In the genomic region with DNA sequence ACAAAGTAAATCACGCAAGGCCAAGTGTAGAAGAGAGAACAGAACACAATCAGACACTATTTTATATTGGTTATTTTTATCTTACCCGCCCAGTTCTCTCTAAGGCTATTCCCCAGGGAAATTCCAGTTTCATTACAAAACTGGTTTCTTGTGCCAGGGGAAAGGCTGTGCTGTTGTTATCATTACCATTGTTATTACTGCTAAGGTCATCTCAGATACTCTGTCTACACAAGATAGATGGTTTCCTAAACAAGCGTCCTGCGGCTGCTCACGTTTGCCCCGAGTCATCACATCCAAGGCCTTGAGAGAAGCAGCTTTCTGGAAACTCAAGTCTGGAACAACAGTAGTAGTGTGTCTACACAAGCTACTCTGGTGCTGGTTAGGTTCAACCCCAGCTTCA, we compare ENCODE assay signal across 21 mouse cellular contexts. TPM values are rescaled to one million over a fixed set of nuclear protein-coding genes. Genes with fewer than 3 reads are reported as not detected.
DNase-seq lines count a peak whose midpoint lies in the region; ATAC-seq and TF ChIP-seq lines count a peak whose summit lies in the region.
"Had no signal": no experiment of that assay in that cellular context is flagged by ENCODE, and none has a peak within 500 bp of the region (broad histone marks: within the 10 kb centered on the region; RNA-seq: fewer than 3 reads in every experiment).

No protein-coding gene starts in this region.

- H3K4me3 ChIP-seq in heart, embryonic 15.5 days, result no peak overlapping the region
- no peak overlapping the region for H3K4me3 ChIP-seq in lung, postnatal 0 days (ENCODE audit: low read depth, low read length)
- no peak overlapping the region for H3K4me3 ChIP-seq in brown adipose tissue, adult 24 weeks (ENCODE audit: insufficient read depth, low read depth, low read length)
- no peak overlapping the region for H3K4me3 ChIP-seq in liver, postnatal 0 days (ENCODE audit: low read depth, low read length)
- H3K4me3 ChIP-seq in forebrain, embryonic 10.5 days, result no peak overlapping the region
- H3K4me3 ChIP-seq: embryonic facial prominence, embryonic 13.5 days; heart, embryonic 10.5 days; hindbrain, embryonic 12.5 days; intestine, embryonic 15.5 days; left cerebral cortex, adult 2 months; midbrain, embryonic 13.5 days; myocyte; neural tube, embryonic 15.5 days; stomach, embryonic 15.5 days had no signal

- intact Hi-C loops in heart, postnatal 36 days (cut with DNase I), result no loop called here

- no peak overlapping the region for H3K27ac ChIP-seq in heart, embryonic 15.5 days
- H3K27ac ChIP-seq in lung, postnatal 0 days (ENCODE audit: low read length), result no peak overlapping the region
- peak overlapping the region; percentile 28; the same call in 1 of the 2 replicates for H3K27ac ChIP-seq in brown adipose tissue, adult 24 weeks (replicated peaks; ENCODE audit: low read depth, low read length)
- H3K27ac ChIP-seq in liver, postnatal 0 days (ENCODE audit: low read depth), result no peak overlapping the region
- H3K27ac ChIP-seq in forebrain, embryonic 10.5 days, result no peak overlapping the region
- H3K27ac ChIP-seq: embryonic facial prominence, embryonic 13.5 days; heart, embryonic 10.5 days; hindbrain, embryonic 12.5 days; intestine, embryonic 15.5 days; left cerebral cortex, adult 2 months; liver, embryonic 14.5 days; midbrain, embryonic 13.5 days; neural tube, embryonic 15.5 days; stomach, embryonic 15.5 days had no signal

- no peak for TF ChIP-seq EP300 in lung, postnatal 0 days (IDR thresholded peaks at IDR 0.05)
- no peak for TF ChIP-seq EP300 in liver, postnatal 0 days (IDR thresholded peaks at IDR 0.05; ENCODE audit: low read depth)

- DNase-seq in heart, postnatal 36 days, result no peak
- DNase-seq in lung, postnatal 0 days (ENCODE audit: low spot score), result peak; percentile 26
- DNase-seq in lung, postnatal 25 days (ENCODE audit: low spot score), result no peak
- DNase-seq in kidney, postnatal 25 days, result peak; percentile 28 to 52
- DNase-seq in liver, postnatal 0 days, result no peak
- no peak for DNase-seq in forebrain, embryonic 10.5 days (ENCODE audit: extremely low spot score, low spot score)
- DNase-seq: cerebellum, adult 9-11 months; right cerebral cortex, adult 18-20 months; thymus, adult 2 months had no signal

- H3K27me3 ChIP-seq in heart, embryonic 15.5 days, result no peaks in the 10 kb centered on the region
- no peaks in the 10 kb centered on the region for H3K27me3 ChIP-seq in lung, postnatal 0 days (replicated peaks; ENCODE audit: insufficient read depth, low read length)
- no peaks in the 10 kb centered on the region for H3K27me3 ChIP-seq in liver, postnatal 0 days (ENCODE audit: insufficient read depth, low read length)
- no peaks in the 10 kb centered on the region for H3K27me3 ChIP-seq in forebrain, embryonic 10.5 days (ENCODE audit: poor library complexity, severe bottlenecking)
- H3K27me3 ChIP-seq: embryonic facial prominence, embryonic 13.5 days; hindbrain, embryonic 12.5 days; intestine, embryonic 15.5 days; midbrain, embryonic 13.5 days; neural tube, embryonic 15.5 days; stomach, embryonic 15.5 days had no signal

- H3K4me2 ChIP-seq in heart, embryonic 15.5 days, result no peak overlapping the region
- no peak overlapping the region for H3K4me2 ChIP-seq in lung, postnatal 0 days (replicated peaks; ENCODE audit: low read depth, low read length)
- H3K4me2 ChIP-seq in liver, postnatal 0 days (ENCODE audit: low read depth, low read length), result no peak overlapping the region
- H3K4me2 ChIP-seq: embryonic facial prominence, embryonic 13.5 days; hindbrain, embryonic 12.5 days; intestine, embryonic 15.5 days; midbrain, embryonic 13.5 days; neural tube, embryonic 15.5 days; stomach, embryonic 15.5 days had no signal

- no peak for TF ChIP-seq CTCF in lung, postnatal 0 days (IDR thresholded peaks at IDR 0.05)
- no peak for TF ChIP-seq CTCF in liver, postnatal 0 days (IDR thresholded peaks at IDR 0.05; ENCODE audit: low read depth)

- peaks cover 14% of the 10 kb centered on the region for H3K4me1 ChIP-seq in heart, embryonic 15.5 days (replicated peaks)
- H3K4me1 ChIP-seq in lung, postnatal 0 days (ENCODE audit: insufficient read depth, low read depth, low read length), result no peaks in the 10 kb centered on the region
- H3K4me1 ChIP-seq in brown adipose tissue, adult 24 weeks (ENCODE audit: control insufficient read depth, insufficient read depth, insufficient read length, low read length), result peaks cover 13% of the 10 kb centered on the region; the same call in 1 of the 2 replicates
- H3K4me1 ChIP-seq in liver, postnatal 0 days (ENCODE audit: insufficient read depth), result 0 out of 2 replicates have a peak, but pooled peaks cover 3% of the 10 kb centered on the region
- H3K4me1 ChIP-seq in forebrain, embryonic 10.5 days, result peaks cover 10% of the 10 kb centered on the region; the same call in 1 of the 2 replicates
- H3K4me1 ChIP-seq: embryonic facial prominence, embryonic 13.5 days; hindbrain, embryonic 12.5 days; intestine, embryonic 15.5 days; midbrain, embryonic 13.5 days; neural tube, embryonic 15.5 days; stomach, embryonic 15.5 days had no signal

- H3K9me3 ChIP-seq in heart, embryonic 15.5 days (replicated peaks), result no peaks in the 10 kb centered on the region
- H3K9me3 ChIP-seq in lung, postnatal 0 days (ENCODE audit: low read length), result no peaks in the 10 kb centered on the region
- no peaks in the 10 kb centered on the region for H3K9me3 ChIP-seq in liver, postnatal 0 days (ENCODE audit: low read length)
- H3K9me3 ChIP-seq in forebrain, embryonic 10.5 days, result no peaks in the 10 kb centered on the region
- H3K9me3 ChIP-seq: embryonic facial prominence, embryonic 13.5 days; heart, embryonic 10.5 days; hindbrain, embryonic 12.5 days; intestine, embryonic 15.5 days; midbrain, embryonic 13.5 days; neural tube, embryonic 15.5 days; stomach, embryonic 15.5 days had no signal

- 65% methylated on average over 6 of the region's 6 CpGs for WGBS in heart, embryonic 15.5 days
- 67% methylated on average over 6 of the region's 6 CpGs for WGBS in lung, postnatal 0 days
- WGBS in liver, postnatal 0 days (ENCODE audit: insufficient replicate concordance), result 80% methylated on average over 6 of the region's 6 CpGs
- 92% methylated on average over 6 of the region's 6 CpGs for WGBS in forebrain, embryonic 10.5 days

- no peak overlapping the region for H3K9ac ChIP-seq in heart, embryonic 15.5 days
- no peak overlapping the region for H3K9ac ChIP-seq in lung, postnatal 0 days (replicated peaks; ENCODE audit: low read depth)
- no peak overlapping the region for H3K9ac ChIP-seq in liver, postnatal 0 days (replicated peaks)
- H3K9ac ChIP-seq: embryonic facial prominence, embryonic 13.5 days; hindbrain, embryonic 12.5 days; intestine, embryonic 15.5 days; liver, embryonic 14.5 days; midbrain, embryonic 13.5 days; neural tube, embryonic 15.5 days; stomach, embryonic 15.5 days had no signal

- H3K36me3 ChIP-seq in heart, embryonic 15.5 days, result no peaks in the 10 kb centered on the region
- no peaks in the 10 kb centered on the region for H3K36me3 ChIP-seq in lung, postnatal 0 days (ENCODE audit: insufficient read depth, low read length)
- H3K36me3 ChIP-seq in liver, postnatal 0 days (replicated peaks; ENCODE audit: insufficient read depth, low read length), result no peaks in the 10 kb centered on the region
- no peaks in the 10 kb centered on the region for H3K36me3 ChIP-seq in forebrain, embryonic 10.5 days (replicated peaks)
- H3K36me3 ChIP-seq: embryonic facial prominence, embryonic 13.5 days; heart, embryonic 10.5 days; hindbrain, embryonic 12.5 days; intestine, embryonic 15.5 days; midbrain, embryonic 13.5 days; neural tube, embryonic 15.5 days; stomach, embryonic 15.5 days had no signal

- peak; percentile 22; the same call in 1 of the 2 replicates for ATAC-seq in heart, embryonic 15.5 days (replicated peaks; ENCODE audit: insufficient number of reproducible peaks, insufficient read depth, low FRiP score, low read depth)
- peak; percentile 72 for ATAC-seq in lung, postnatal 0 days
- ATAC-seq in liver, postnatal 0 days, result no peak
- ATAC-seq: intestine, embryonic 15.5 days; midbrain, embryonic 13.5 days had no signal

RNA-seq across cellular contexts. Expression of gene Bcl2, which starts 19.8 kb away (rescaled TPM):
- 7.4 and 10.1 TPM in 2 replicates for polyA plus RNA-seq in heart, embryonic 15.5 days (2015; fragmentation: Nextera tagmentation; extraction: Ambion mirVana)
- total RNA-seq in heart, postnatal 36 days (2021), result 1 to 10 TPM; 3.7 to 5.1 TPM
- 5.7 and 7.1 TPM in 2 replicates for polyA plus RNA-seq in lung, postnatal 0 days (2015; fragmentation: Nextera tagmentation; extraction: Ambion mirVana)
- polyA plus RNA-seq in brown adipose tissue, adult 24 weeks (2012; ENCODE audit: insufficient read depth, insufficient read length, missing spikeins), result 0.71 and 1.3 TPM in 2 replicates
- 0.70 and 0.83 TPM in 2 replicates for polyA plus RNA-seq in liver, postnatal 0 days (2015; fragmentation: Nextera tagmentation; extraction: Ambion mirVana)
- polyA plus RNA-seq in forebrain, embryonic 10.5 days (2016; fragmentation: Nextera tagmentation; extraction: Ambion mirVana), result 8.0 and 8.1 TPM in 2 replicates

Comparison
In these comparisons a context has a peak if more than half of its experiments do, and no peak if none do; other contexts are left out.
1. DNase-seq: peak in lung, postnatal 0 days (single experiment) and kidney, postnatal 25 days (2 of 2); none in heart, postnatal 36 days (0 of 2), lung, postnatal 25 days (single experiment), liver, postnatal 0 days (single experiment) and forebrain, embryonic 10.5 days (single experiment).